ENCODE assay signal across 8 mouse cellular contexts in genomic region chr1:72746382-72746781, GRCm38 (mm10). TPM values are rescaled to one million over a fixed set of nuclear protein-coding genes. Genes with fewer than 3 reads are reported as not detected.
DNase-seq lines count a peak whose midpoint lies in the region; ATAC-seq and TF ChIP-seq lines count a peak whose summit lies in the region.

No protein-coding gene starts in this region.

- H3K9ac ChIP-seq in forebrain, embryonic 15.5 days (replicated peaks) = no peak overlapping the region
- no peak overlapping the region for H3K9ac ChIP-seq in stomach, postnatal 0 days (ENCODE audit: low read length)
- H3K9ac ChIP-seq in heart, embryonic 12.5 days = no peak overlapping the region

- H3K9me3 ChIP-seq in forebrain, embryonic 15.5 days = no peaks in the 10 kb centered on the region
- no peaks in the 10 kb centered on the region for H3K9me3 ChIP-seq in stomach, postnatal 0 days (ENCODE audit: control insufficient read depth, low read length)
- H3K9me3 ChIP-seq in heart, embryonic 12.5 days (replicated peaks) = no peaks in the 10 kb centered on the region

- H3K4me1 ChIP-seq in forebrain, embryonic 15.5 days = 0 out of 2 replicates have a peak, but pooled peaks cover 2% of the 10 kb centered on the region
- no peaks in the 10 kb centered on the region for H3K4me1 ChIP-seq in stomach, postnatal 0 days (replicated peaks; ENCODE audit: control insufficient read depth, insufficient read depth)
- H3K4me1 ChIP-seq in heart, embryonic 12.5 days (replicated peaks) = no peaks in the 10 kb centered on the region

- peak overlapping the region; percentile 56 for H3K27ac ChIP-seq in forebrain, embryonic 15.5 days (replicated peaks)
- peak overlapping the region; percentile 65 for H3K27ac ChIP-seq in stomach, postnatal 0 days (replicated peaks)
- no peak overlapping the region for H3K27ac ChIP-seq in heart, embryonic 12.5 days (ENCODE audit: poor library complexity, severe bottlenecking)

- no peaks in the 10 kb centered on the region for H3K27me3 ChIP-seq in forebrain, embryonic 15.5 days
- H3K27me3 ChIP-seq in stomach, postnatal 0 days (ENCODE audit: control insufficient read depth, insufficient read depth, low read length) = no peaks in the 10 kb centered on the region
- H3K27me3 ChIP-seq in heart, embryonic 12.5 days (replicated peaks) = 0 out of 2 replicates have a peak, but pooled peaks cover 5% of the 10 kb centered on the region

- no peak overlapping the region for H3K4me2 ChIP-seq in forebrain, embryonic 15.5 days (replicated peaks)
- no peak overlapping the region for H3K4me2 ChIP-seq in stomach, postnatal 0 days (replicated peaks; ENCODE audit: low read depth)
- no peak overlapping the region for H3K4me2 ChIP-seq in heart, embryonic 12.5 days

- TF ChIP-seq CTCF in stomach, postnatal 0 days (IDR thresholded peaks at IDR 0.05; ENCODE audit: low read depth) = no peak

- DNase-seq in lung, postnatal 10 days = peak; percentile 38
- DNase-seq in lung, postnatal 25 days (ENCODE audit: low spot score) = no peak
- DNase-seq in layer of hippocampus, postnatal 10 days (ENCODE audit: low spot score in 2 of 2) = peak; percentile 51 to 53
- no peak for DNase-seq in stomach, postnatal 0 days (ENCODE audit: low spot score)
- no peak for DNase-seq in urinary bladder, adult 18-20 months (ENCODE audit: low spot score in 2 of 2)

- 36% methylated on average over 7 of the region's 7 CpGs for WGBS in forebrain, embryonic 15.5 days
- 47% methylated on average over 7 of the region's 7 CpGs for WGBS in stomach, postnatal 0 days
- 68% methylated on average over 7 of the region's 7 CpGs for WGBS in heart, embryonic 12.5 days

- H3K36me3 ChIP-seq in forebrain, embryonic 15.5 days = no peaks in the 10 kb centered on the region
- H3K36me3 ChIP-seq in stomach, postnatal 0 days (ENCODE audit: control insufficient read depth, insufficient read depth, low read length) = no peaks in the 10 kb centered on the region
- H3K36me3 ChIP-seq in heart, embryonic 12.5 days = no peaks in the 10 kb centered on the region

- H3K4me3 ChIP-seq in forebrain, embryonic 15.5 days = no peak overlapping the region
- H3K4me3 ChIP-seq in stomach, postnatal 0 days (ENCODE audit: low read depth, low read length) = no peak overlapping the region
- H3K4me3 ChIP-seq in heart, embryonic 12.5 days = no peak overlapping the region

- TF ChIP-seq EP300 in stomach, postnatal 0 days (optimal IDR thresholded peaks at IDR 0.05) = no peak

- peak; percentile 84; the same call in 1 of the 2 replicates for ATAC-seq in forebrain, embryonic 15.5 days (replicated peaks)
- ATAC-seq in stomach, postnatal 0 days (ENCODE audit: low FRiP score, low TSS enrichment) = peak; percentile 19; the same call in 1 of the 2 replicates
- ATAC-seq in inflammation-experienced regulatory T-cells, adult 6 months = no peak
- no peak for ATAC-seq in heart, embryonic 12.5 days (ENCODE audit: insufficient number of reproducible peaks, low FRiP score)

RNA-seq across cellular contexts. Expression of gene Rpl37a, which starts 35.3 kb away (rescaled TPM):
- polyA plus RNA-seq in forebrain, embryonic 15.5 days (2015; fragmentation: Nextera tagmentation; extraction: Ambion mirVana) = 1,140 and 1,234 TPM in 2 replicates
- total RNA-seq in layer of hippocampus, postnatal 10 days (2021) = 100 to 1,000 TPM; 607 to 734 TPM
- 2,096 and 2,231 TPM in 2 replicates for polyA plus RNA-seq in stomach, postnatal 0 days (2015; fragmentation: Nextera tagmentation; extraction: Ambion mirVana)
- 1,000 to 10,000 TPM; 1,830 to 2,995 (median 2,931) TPM for polyA plus RNA-seq in inflammation-experienced regulatory T-cells, adult 6 months (2017; shearing (Covaris generic))
- polyA plus RNA-seq in heart, embryonic 12.5 days (2016; fragmentation: Nextera tagmentation; extraction: Ambion mirVana) = 1,106 and 1,125 TPM in 2 replicates

RNA-seq across cellular contexts. Expression of gene Ankar, which starts 46.0 kb away (rescaled TPM):
- not detected in 2 replicates for polyA plus RNA-seq in forebrain, embryonic 15.5 days (2015; fragmentation: Nextera tagmentation; extraction: Ambion mirVana)
- total RNA-seq in layer of hippocampus, postnatal 10 days (2021) = not detected
- polyA plus RNA-seq in stomach, postnatal 0 days (2015; fragmentation: Nextera tagmentation; extraction: Ambion mirVana) = not detected in 2 replicates
- polyA plus RNA-seq in inflammation-experienced regulatory T-cells, adult 6 months (2017; shearing (Covaris generic)) = under 1 TPM in 1 of 3 experiments, not detected in 2; 0.85 TPM
- polyA plus RNA-seq in heart, embryonic 12.5 days (2016; fragmentation: Nextera tagmentation; extraction: Ambion mirVana) = not detected in 2 replicates

Comparison
In these comparisons a context has a peak if more than half of its experiments do, and no peak if none do; other contexts are left out.
1. DNase-seq: peak in lung, postnatal 10 days (single experiment) and layer of hippocampus, postnatal 10 days (2 of 2); none in lung, postnatal 25 days (single experiment), stomach, postnatal 0 days (single experiment) and urinary bladder, adult 18-20 months (0 of 2).
2. ATAC-seq: peak in forebrain, embryonic 15.5 days (single experiment) and stomach, postnatal 0 days (single experiment); none in inflammation-experienced regulatory T-cells, adult 6 months (single experiment) and heart, embryonic 12.5 days (single experiment).